Mouse (Mus musculus): ENCODE data around the gene Lrrtm4.

GRCm38 (mm10) chr6:80186791-80187190 lies 168.1 kb downstream of the Lrrtm4 start:
- TF ChIP-seq CTCF (IDR thresholded peaks at IDR 0.05; ENCODE audit: low read depth) (no peak), EP300 (IDR thresholded peaks at IDR 0.05; ENCODE audit: low read depth) (no peak)

All from heart, postnatal 0 days (tissue).